Mouse (Mus musculus) splenic B cell, adult 2 months (primary cell): Measurements from ENCODE around the gene Zfp146.
"Not testable (repeated sequence)": the region's sequence is repeated elsewhere in the genome, so short reads cannot be mapped to it uniquely, and the experiment has no call there.

Experiments
- DNase-seq: peaks from one replicate; pipeline ENCODE4 v3.0.0-alpha.2; 2011; ENCODE audit warnings: low read depth, low spot score
- H3K27me3 ChIP-seq: 2 replicates; pipeline ENCODE4 v1.6.1; 2012; ENCODE audit warnings: mild to moderate bottlenecking, low read length, moderate library complexity, mixed read lengths; ENCODE audit not compliant: control insufficient read depth, poor library complexity, insufficient read depth, severe bottlenecking
- H3K36me3 ChIP-seq: 2 replicates; pipeline ENCODE4 v1.6.1; 2012; ENCODE audit warnings: mild to moderate bottlenecking, low read length, moderate library complexity, mixed read lengths; ENCODE audit not compliant: control insufficient read depth, poor library complexity, insufficient read depth, severe bottlenecking

Gene Zfp146

GRCm38 (mm10) chr7:30169583-30170282 is at the start of gene Zfp146:
Gene Zfp146, minus strand, starts transcription at chr7:30169750.
- H3K27me3 ChIP-seq = no peaks in the 10 kb centered on the region
- DNase-seq = peak; percentile 93
- no peaks in the 10 kb centered on the region for H3K36me3 ChIP-seq

DNA sequence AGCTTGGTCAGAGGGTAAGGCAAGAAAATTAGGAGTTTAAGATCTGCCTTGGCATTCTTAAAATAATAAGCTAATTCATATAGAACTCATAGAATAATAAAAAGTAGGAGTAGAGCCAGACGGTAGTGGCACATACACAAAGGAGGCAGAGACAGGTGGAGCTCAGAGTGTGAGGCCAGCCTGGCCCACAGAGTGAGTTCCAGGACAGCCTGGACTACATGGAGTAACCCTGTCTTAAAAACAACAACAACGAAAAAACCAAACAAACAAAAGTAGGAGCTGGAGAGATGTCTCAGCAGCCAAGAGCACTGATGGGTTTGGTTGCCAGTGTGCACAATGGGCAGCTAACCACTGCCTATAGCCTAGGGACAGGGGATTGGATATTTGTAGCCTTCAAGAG is 47.7 kb upstream of the Zfp146 start:
- Histone ChIP-seq H3K27me3 (no peaks in the 10 kb centered on the region), H3K36me3 (no peaks in the 10 kb centered on the region)
- DNase-seq = no peak

- peak; percentile 92 for DNase-seq
- no peaks in the 10 kb centered on the region for H3K36me3 ChIP-seq
- H3K27me3 ChIP-seq = no peaks in the 10 kb centered on the region
Observed at GRCm38 (mm10) chr7:30216723-30217151, 47.2 kb upstream of the Zfp146 start.

- DNase-seq = no peak
- Histone ChIP-seq H3K36me3 (no peaks in the 10 kb centered on the region), H3K27me3 (no peaks in the 10 kb centered on the region)
Observed at GRCm38 (mm10) chr7:30215875-30216274, 46.3 kb upstream of the Zfp146 start.

- no peaks in the 10 kb centered on the region for H3K36me3 ChIP-seq
- H3K27me3 ChIP-seq = no peaks in the 10 kb centered on the region
- no peak for DNase-seq
Observed at GRCm38 (mm10) chr7:30213881-30214280, 44.3 kb upstream of the Zfp146 start.

DNA sequence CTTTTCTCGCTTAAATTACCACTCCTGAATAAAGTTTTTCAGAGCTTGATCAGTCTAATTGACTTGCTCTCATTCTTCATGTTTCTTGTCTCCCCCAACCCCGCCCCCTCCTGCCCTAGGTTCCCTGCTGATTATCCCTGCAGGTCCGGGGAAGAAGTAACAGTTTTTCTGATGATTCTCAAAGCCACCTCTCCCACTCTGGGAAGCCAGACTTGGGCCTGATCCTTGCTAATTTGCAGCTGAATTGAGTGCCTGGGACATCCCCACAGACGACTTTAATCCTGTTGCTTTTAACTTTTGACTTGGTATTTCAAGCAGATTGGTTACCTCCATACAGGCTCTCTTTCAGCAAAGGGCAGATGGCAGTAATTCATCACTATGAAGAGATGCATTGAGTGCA is 41.5 kb upstream of the Zfp146 start:
- no peak for DNase-seq
- H3K36me3 ChIP-seq = no peaks in the 10 kb centered on the region

GRCm38 (mm10) chr7:30206364-30206763 is 36.8 kb upstream of the Zfp146 start:
- H3K36me3 ChIP-seq, DNase-seq, H3K27me3 ChIP-seq: not testable (repeated sequence)

More for the DNA sequence above, 41.5 kb upstream of the Zfp146 start:
- no peaks in the 10 kb centered on the region for H3K27me3 ChIP-seq

GRCm38 (mm10) chr7:30205383-30205782 is 35.8 kb upstream of the Zfp146 start:
- DNase-seq = peak; percentile 86
- Histone ChIP-seq H3K36me3 (no peaks in the 10 kb centered on the region), H3K27me3 (no peaks in the 10 kb centered on the region)

DNA sequence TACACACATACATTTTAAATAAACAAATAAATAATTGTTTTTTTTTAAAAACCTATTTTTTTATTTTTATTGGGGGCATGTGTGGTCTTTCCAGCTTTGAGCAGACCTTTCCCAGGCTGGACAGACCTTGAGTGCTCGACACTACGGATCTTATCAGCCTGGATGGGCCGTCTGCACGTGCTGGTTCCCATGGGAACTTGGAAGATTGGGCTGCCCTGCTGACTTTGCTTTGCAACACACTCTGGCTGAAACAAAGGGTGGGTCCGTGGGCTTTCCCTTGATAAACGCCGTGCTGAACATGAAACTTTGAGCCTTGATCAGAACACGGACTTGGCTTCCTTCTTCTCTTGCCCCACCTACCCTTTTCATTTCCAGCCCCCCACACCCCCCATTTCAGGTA is 34.8 kb upstream of the Zfp146 start:
- H3K36me3 ChIP-seq = no peaks in the 10 kb centered on the region
- H3K27me3 ChIP-seq = no peaks in the 10 kb centered on the region
- DNase-seq = no peak

- Histone ChIP-seq H3K36me3 (no peaks in the 10 kb centered on the region), H3K27me3 (no peaks in the 10 kb centered on the region)
- no peak for DNase-seq
Observed at GRCm38 (mm10) chr7:30202895-30203690, 33.5 kb upstream of the Zfp146 start.

- not testable (repeated sequence) for H3K36me3 ChIP-seq, DNase-seq, H3K27me3 ChIP-seq
Observed at GRCm38 (mm10) chr7:30200661-30201060, 31.1 kb upstream of the Zfp146 start.

DNA sequence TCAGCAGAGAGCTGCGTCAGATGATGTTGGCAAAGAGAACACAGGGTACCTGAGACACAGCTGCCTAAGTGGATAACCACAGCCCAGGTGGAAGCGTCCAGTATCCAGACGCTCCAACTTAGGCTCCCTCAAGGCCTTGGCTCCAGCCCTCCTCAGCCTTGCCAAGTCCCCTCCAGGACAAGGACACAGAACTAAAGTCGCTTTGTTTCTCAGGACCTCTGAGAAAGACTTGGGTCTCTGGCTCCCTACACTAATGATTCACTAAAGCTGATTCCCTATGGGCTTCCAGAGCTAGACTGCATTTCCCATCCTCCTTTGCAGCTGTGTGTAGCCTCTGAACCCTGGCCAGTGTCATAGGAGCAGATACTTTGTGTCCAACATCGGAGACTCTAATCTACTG is 30.6 kb upstream of the Zfp146 start:
- no peak for DNase-seq
- H3K36me3 ChIP-seq = no peaks in the 10 kb centered on the region
- no peaks in the 10 kb centered on the region for H3K27me3 ChIP-seq

GRCm38 (mm10) chr7:30199498-30200139 is 30.1 kb upstream of the Zfp146 start:
- Histone ChIP-seq H3K27me3 (no peaks in the 10 kb centered on the region), H3K36me3 (no peaks in the 10 kb centered on the region)
- DNase-seq = no peak

GRCm38 (mm10) chr7:30198481-30198971 is 29.0 kb upstream of the Zfp146 start, which contains the start of gene Capns1:
Gene Capns1, minus strand, starts transcription at chr7:30198811.
- Histone ChIP-seq H3K27me3 (no peaks in the 10 kb centered on the region), H3K36me3 (no peaks in the 10 kb centered on the region)
- peak; percentile 89 for DNase-seq
